Mouse (Mus musculus) lung, postnatal 14 days (tissue): ENCODE measurements around the gene Tcte1.

Experiments used
- DNase-seq: peaks from one replicate; pipeline ENCODE4 v3.0.0; 2021

The Tcte1 gene

GRCm38 (mm10) chr17:45548541-45549512, 25.6 kb downstream of the Tcte1 start:
- no peak for DNase-seq

GRCm38 (mm10) chr17:45549617-45550181, 26.5 kb downstream of the Tcte1 start, which contains the start of gene Tmem151b:
Gene Tmem151b (minus strand): TSS chr17:45549677.
- DNase-seq: no peak

GRCm38 (mm10) chr17:45550253-45550652, 27.0 kb downstream of the Tcte1 start:
- DNase-seq: no peak

- no peak for DNase-seq
Observed at GRCm38 (mm10) chr17:45551249-45551796, 28.1 kb downstream of the Tcte1 start.

GRCm38 (mm10) chr17:45551816-45552451, 28.7 kb downstream of the Tcte1 start:
- peak; percentile 82 for DNase-seq

GRCm38 (mm10) chr17:45553065-45553464, 29.8 kb downstream of the Tcte1 start:
- no peak for DNase-seq

GRCm38 (mm10) chr17:45554420-45554819, 31.2 kb downstream of the Tcte1 start:
- DNase-seq: no peak

- DNase-seq: peak; percentile 97
Observed at GRCm38 (mm10) chr17:45555452-45556106, 32.3 kb downstream of the Tcte1 start, which contains the start of gene Nfkbie. Gene Nfkbie (plus strand): TSS chr17:45555703.

- no peak for DNase-seq
Observed at GRCm38 (mm10) chr17:45556107-45556489, 32.9 kb downstream of the Tcte1 start.

GRCm38 (mm10) chr17:45556514-45557245, 33.4 kb downstream of the Tcte1 start:
- DNase-seq: no peak

- DNase-seq: no peak
Observed at GRCm38 (mm10) chr17:45557246-45557824, 34.1 kb downstream of the Tcte1 start.

- DNase-seq: no peak
Observed at GRCm38 (mm10) chr17:45557998-45558862, 35.0 kb downstream of the Tcte1 start.

GRCm38 (mm10) chr17:45559732-45560525, 36.7 kb downstream of the Tcte1 start:
- DNase-seq: no peak

GRCm38 (mm10) chr17:45563216-45563615, 40.0 kb downstream of the Tcte1 start:
- DNase-seq: no peak

GRCm38 (mm10) chr17:45563655-45564530, 40.7 kb downstream of the Tcte1 start, which contains the start of gene Slc35b2:
Gene Slc35b2 (plus strand): TSS chr17:45563874.
- peak; percentile 94 for DNase-seq

GRCm38 (mm10) chr17:45564531-45565084, 41.4 kb downstream of the Tcte1 start:
- no peak for DNase-seq

GRCm38 (mm10) chr17:45565103-45565502, 41.9 kb downstream of the Tcte1 start:
- DNase-seq: no peak

GRCm38 (mm10) chr17:45566031-45566359, 42.8 kb downstream of the Tcte1 start:
- no peak for DNase-seq
